Mouse (Mus musculus) liver, postnatal 0 days (tissue): ENCODE data around the gene Pcx. TPM values are rescaled to one million over a fixed set of nuclear protein-coding genes. Genes with fewer than 3 reads are reported as not detected.

ENCODE experiments used
- ATAC-seq: fragments of 200-750 bp; cut with Nextera tagmentation; 2 replicates; pipeline ENCODE4 v1.8.0; 2017; ENCODE audit warnings: mild to moderate bottlenecking, moderate library complexity
- DNase-seq: peaks from one replicate; pipeline ENCODE4 v3.0.0-alpha.2; 2016
- H3K27ac ChIP-seq: fragments of 300-500 bp; sonication (generic); 2 replicates; pipeline ENCODE4 v1.5.1; 2014; ENCODE audit warnings: antibody characterized with exemption, moderate library complexity, mild to moderate bottlenecking, low read depth
- H3K27me3 ChIP-seq: fragments of 300-500 bp; sonication (generic); 2 replicates; pipeline ENCODE4 v1.6.1; 2014; ENCODE audit warnings: low read length, control low read depth, mixed read lengths; ENCODE audit not compliant: insufficient read depth
- H3K36me3 ChIP-seq: fragments of 300-500 bp; sonication (generic); replicated peaks from 2 replicates; pipeline ENCODE4 v1.6.1; 2014; ENCODE audit warnings: mild to moderate bottlenecking, control low read depth, low read length, moderate library complexity, mixed read lengths; ENCODE audit not compliant: insufficient read depth
- H3K4me1 ChIP-seq: fragments of 300-500 bp; sonication (generic); 2 replicates; pipeline ENCODE4 v1.6.1; 2014; ENCODE audit warnings: antibody characterized with exemption, mild to moderate bottlenecking, control low read depth; ENCODE audit not compliant: insufficient read depth
- H3K4me2 ChIP-seq: fragments of 300-500 bp; sonication (generic); 2 replicates; pipeline ENCODE4 v1.6.1; 2014; ENCODE audit warnings: low read depth, mild to moderate bottlenecking, low read length, moderate library complexity, mixed read lengths
- H3K4me3 ChIP-seq: fragments of 300-500 bp; sonication (generic); 2 replicates; pipeline ENCODE4 v1.5.1; 2014; ENCODE audit warnings: low read depth, low read length
- H3K9ac ChIP-seq: fragments of 300-500 bp; sonication (generic); replicated peaks from 2 replicates; pipeline ENCODE4 v1.6.1; 2014; ENCODE audit warnings: mild to moderate bottlenecking, moderate library complexity
- H3K9me3 ChIP-seq: fragments of 300-500 bp; sonication (generic); 2 replicates; pipeline ENCODE4 v1.6.1; 2016; ENCODE audit warnings: mild to moderate bottlenecking, control low read depth, low read length, mixed read lengths
- CTCF ChIP-seq: sonication (generic); IDR thresholded peaks from 2 replicates; pipeline ENCODE4 v1.5.1; 2016; ENCODE audit warnings: antibody characterized with exemption, low read depth
- EP300 ChIP-seq: IDR thresholded peaks from 2 replicates; pipeline ENCODE4 v1.6.1; 2016; ENCODE audit warnings: antibody characterized with exemption, low read depth, mild to moderate bottlenecking
- WGBS: fragments of 180-500 bp; shearing (Covaris S2); extraction: QIAGEN DNeasy Blood & Tissue Kit; methylation state at CpG from one replicate; pipeline ENCODE4 v1.1.7; 2014; ENCODE audit not compliant: insufficient replicate concordance; 5-methylcytosine and 5-hydroxymethylcytosine counted together
- polyA plus RNA-seq: library from polyadenylated mRNA; unstranded; fragments of >200 nt; fragmentation: Nextera tagmentation; extraction: Ambion mirVana; gene quantifications from 2 replicates; pipeline ENCODE4 v1.2.1, GENCODE M21; 2015

Gene Pcx
- polyA plus RNA-seq, 1 experiment from 2014 or later, result 283 TPM

DNA sequence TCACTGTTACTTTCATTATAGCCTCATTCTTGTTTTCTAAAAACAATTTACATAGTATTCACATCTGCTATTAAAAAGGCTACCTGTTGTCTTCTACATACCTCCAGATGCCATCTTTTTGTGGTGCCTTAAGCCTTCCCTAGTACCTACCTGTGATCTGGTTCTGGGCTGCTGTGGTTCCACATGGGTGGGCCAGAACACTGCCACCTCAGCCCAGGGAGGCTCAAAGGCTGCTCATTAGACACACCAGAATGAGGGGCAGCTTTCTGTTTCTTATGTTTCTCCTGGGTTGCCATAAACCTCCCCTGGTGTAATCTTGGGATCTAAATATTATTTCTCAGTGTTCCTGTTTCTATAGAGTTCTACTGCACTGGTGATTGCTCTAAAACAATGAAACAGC lies 31.8 kb downstream of the Pcx start:
- peaks cover 3% of the 10 kb centered on the region; the same call in 1 of the 2 replicates for H3K4me1 ChIP-seq
- H3K9ac ChIP-seq, result no peak overlapping the region
- ATAC-seq (no peak), DNase-seq (no peak)
- H3K4me3 ChIP-seq, result no peak overlapping the region
- no peaks in the 10 kb centered on the region for H3K27me3 ChIP-seq
- H3K4me2 ChIP-seq, result no peak overlapping the region
- no peaks in the 10 kb centered on the region for H3K9me3 ChIP-seq
- H3K36me3 ChIP-seq, result no peaks in the 10 kb centered on the region
- no peak for TF ChIP-seq EP300
- no peak for TF ChIP-seq CTCF
- no peak overlapping the region for H3K27ac ChIP-seq

DNA sequence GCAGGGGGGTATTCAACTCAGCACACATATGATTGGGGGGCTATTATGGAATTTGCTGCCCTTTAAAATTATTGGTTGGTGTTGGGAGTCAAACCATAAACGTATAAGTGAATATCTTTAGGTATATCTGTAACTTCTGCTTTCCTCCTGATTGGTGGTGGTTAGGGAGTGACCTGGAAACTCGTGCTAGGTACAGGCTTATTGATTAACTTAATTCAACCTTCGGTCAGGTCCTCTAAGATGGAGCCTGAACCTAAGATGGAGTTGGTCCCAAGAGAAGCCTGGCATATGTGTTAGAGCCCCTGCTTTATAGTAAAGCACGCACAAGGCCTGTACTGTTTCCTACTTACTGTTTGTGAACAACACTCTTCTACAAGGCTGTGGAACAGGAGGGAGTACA lies 34.8 kb downstream of the Pcx start:
- Histone ChIP-seq H3K27ac (no peak overlapping the region), H3K9me3 (no peaks in the 10 kb centered on the region), H3K36me3 (no peaks in the 10 kb centered on the region), H3K4me2 (no peak overlapping the region), H3K9ac (no peak overlapping the region), H3K4me1 (peaks cover 3% of the 10 kb centered on the region; the same call in 1 of the 2 replicates), H3K27me3 (no peaks in the 10 kb centered on the region), H3K4me3 (no peak overlapping the region)
- no peak for TF ChIP-seq EP300
- 69% methylated on average over 4 of the region's 4 CpGs for WGBS
- DNase-seq (no peak), ATAC-seq (no peak)

- DNase-seq (no peak), ATAC-seq (peak; percentile 75)
- Histone ChIP-seq H3K27me3 (no peaks in the 10 kb centered on the region), H3K4me3 (no peak overlapping the region), H3K4me1 (peaks cover 3% of the 10 kb centered on the region; the same call in 1 of the 2 replicates), H3K9me3 (no peaks in the 10 kb centered on the region), H3K9ac (no peak overlapping the region), H3K36me3 (no peaks in the 10 kb centered on the region), H3K27ac (no peak overlapping the region), H3K4me2 (no peak overlapping the region)
- 78% methylated on average over 6 of the region's 6 CpGs for WGBS
- TF ChIP-seq EP300, result no peak
- TF ChIP-seq CTCF, result no peak
Observed at GRCm38 (mm10) chr19:4545841-4546240, 35.6 kb downstream of the Pcx start.

DNA sequence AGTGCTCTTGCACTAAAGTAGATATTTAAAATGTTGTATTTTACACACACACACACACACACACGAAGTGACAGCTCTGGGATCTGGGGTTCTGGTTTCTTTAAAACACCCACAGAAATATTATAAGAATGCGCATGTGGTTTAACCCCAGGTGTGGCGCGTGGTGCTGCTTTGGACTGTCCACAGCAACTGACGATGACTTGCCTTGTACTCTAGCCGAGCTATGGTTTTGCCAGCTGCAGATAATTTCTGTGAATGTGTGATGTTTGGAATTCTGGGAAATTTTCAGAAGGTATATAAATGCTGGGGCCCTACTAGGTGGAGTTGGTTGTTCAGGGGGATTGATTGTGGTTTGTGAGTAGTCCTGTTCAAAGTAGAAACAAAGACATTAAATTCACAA lies 37.5 kb downstream of the Pcx start:
- no peak for DNase-seq
- TF ChIP-seq CTCF (no peak), EP300 (no peak)
- Histone ChIP-seq H3K4me2 (no peak overlapping the region), H3K27me3 (no peaks in the 10 kb centered on the region), H3K27ac (no peak overlapping the region), H3K9me3 (no peaks in the 10 kb centered on the region), H3K4me1 (peaks cover 3% of the 10 kb centered on the region; the same call in 1 of the 2 replicates), H3K4me3 (no peak overlapping the region), H3K36me3 (no peaks in the 10 kb centered on the region), H3K9ac (no peak overlapping the region)
- no peak for ATAC-seq
- 79% methylated on average over 6 of the region's 6 CpGs for WGBS

DNA sequence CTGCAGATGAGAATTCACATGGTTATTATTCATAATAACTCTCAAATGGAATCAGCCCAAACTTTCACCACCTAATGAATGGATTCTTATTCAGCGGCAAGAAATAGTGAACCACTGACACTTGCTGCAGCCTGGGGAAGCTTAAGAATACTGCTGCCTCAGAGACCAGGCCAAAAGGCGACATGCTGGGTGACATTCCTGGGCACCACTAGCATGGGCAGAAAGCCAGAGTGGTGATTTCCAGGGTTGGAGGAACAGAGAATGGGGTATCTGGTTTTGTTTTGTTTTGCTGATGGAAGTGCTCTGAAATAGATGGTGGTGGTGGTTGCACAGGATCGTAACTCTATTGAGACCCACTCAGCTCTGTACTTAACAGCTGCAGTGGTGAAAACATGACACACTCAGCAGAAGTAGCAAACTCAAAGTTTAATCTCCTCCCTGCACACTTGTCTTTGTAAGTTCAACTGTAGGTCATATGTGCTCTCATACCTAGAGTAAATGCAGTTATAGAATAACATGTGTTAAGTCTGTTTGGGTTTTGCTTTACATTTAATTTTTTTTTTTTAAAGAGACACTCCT lies 38.1 kb downstream of the Pcx start:
- ATAC-seq (no peak), DNase-seq (no peak)
- Histone ChIP-seq H3K9ac (no peak overlapping the region), H3K27me3 (no peaks in the 10 kb centered on the region), H3K4me1 (peaks cover 3% of the 10 kb centered on the region; the same call in 1 of the 2 replicates), H3K36me3 (no peaks in the 10 kb centered on the region), H3K4me3 (no peak overlapping the region), H3K4me2 (no peak overlapping the region), H3K27ac (no peak overlapping the region), H3K9me3 (no peaks in the 10 kb centered on the region)
- WGBS, result 80% methylated on average over 3 of the region's 3 CpGs
- TF ChIP-seq EP300 (no peak), CTCF (no peak)

GRCm38 (mm10) chr19:4554248-4554647 lies 44.0 kb downstream of the Pcx start:
- no peak overlapping the region for H3K4me3 ChIP-seq
- H3K36me3 ChIP-seq, result no peaks in the 10 kb centered on the region
- DNase-seq (no peak), ATAC-seq (no peak)
- TF ChIP-seq EP300, result no peak
- TF ChIP-seq CTCF, result no peak
- H3K4me2 ChIP-seq, result peak overlapping the region; percentile 42; the same call in 1 of the 2 replicates
- H3K9me3 ChIP-seq, result no peaks in the 10 kb centered on the region
- no peaks in the 10 kb centered on the region for H3K27me3 ChIP-seq
- peak overlapping the region; percentile 41 for H3K9ac ChIP-seq
- peak overlapping the region; percentile 39 for H3K27ac ChIP-seq
- H3K4me1 ChIP-seq, result peaks cover 42% of the 10 kb centered on the region

DNA sequence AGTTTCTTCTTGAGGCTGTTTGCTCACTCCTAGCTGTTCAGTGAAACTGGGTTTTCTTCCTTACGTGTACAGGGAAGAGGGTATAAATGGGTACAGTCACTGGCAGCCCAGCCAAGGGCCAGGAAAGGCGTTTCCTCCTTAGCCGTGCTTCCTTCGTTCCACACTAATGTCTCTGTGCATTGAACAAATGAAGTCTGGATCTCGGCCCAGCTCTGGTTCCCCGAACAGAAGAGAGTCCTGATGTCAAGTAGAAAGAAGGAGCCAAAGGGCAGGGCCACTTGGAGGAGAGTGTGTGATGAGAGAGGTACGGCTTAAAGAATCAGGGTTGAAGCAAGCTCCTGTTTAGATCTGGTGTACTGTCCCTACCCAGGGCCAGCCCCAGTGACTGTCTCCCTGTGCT lies 44.8 kb downstream of the Pcx start:
- no peak for TF ChIP-seq CTCF
- no peak for TF ChIP-seq EP300
- ATAC-seq (no peak), DNase-seq (no peak)
- WGBS, result 71% methylated on average over 7 of the region's 7 CpGs
- Histone ChIP-seq H3K27ac (no peak overlapping the region; the same call in 1 of the 2 replicates), H3K4me3 (no peak overlapping the region), H3K36me3 (no peaks in the 10 kb centered on the region), H3K9ac (no peak overlapping the region), H3K4me1 (peaks cover 51% of the 10 kb centered on the region), H3K9me3 (no peaks in the 10 kb centered on the region), H3K4me2 (no peak overlapping the region), H3K27me3 (no peaks in the 10 kb centered on the region)
